Mouse (Mus musculus) MEL (cell line): Measurements from ENCODE around the gene Il27ra. TPM values are rescaled to one million over a fixed set of nuclear protein-coding genes. Genes with fewer than 3 reads are reported as not detected.

ENCODE experiments used
- DNase-seq: peaks from one replicate; pipeline ENCODE4 v3.0.0; 2011; ENCODE audit warnings: low read depth, low spot score
- H3K27ac ChIP-seq: 2 replicates; pipeline ENCODE4 v1.5.1; 2012; ENCODE audit warnings: low read depth, mild to moderate bottlenecking, control low read depth, low read length, moderate library complexity; ENCODE audit not compliant: control insufficient read depth
- H3K27me3 ChIP-seq, 2 experiments: fragments of 150-350 bp in 1 of 2; sonication (generic) in 1 of 2; 2 replicates each; pipeline ENCODE4 v1.6.1; 2012; ENCODE audit warnings: low read length in 2 of 2, mild to moderate bottlenecking in 2 of 2, improper control_type of control experiment in 1 of 2, moderate library complexity in 1 of 2; ENCODE audit not compliant: insufficient read depth in 2 of 2, control insufficient read depth in 1 of 2
- H3K36me3 ChIP-seq, 2 experiments: 2 replicates each; pipeline ENCODE4 v1.6.1; 2012 to 2014; ENCODE audit warnings: low read length in 2 of 2, improper control_type of control experiment in 1 of 2, inconsistent platforms in 1 of 2, mild to moderate bottlenecking in 1 of 2; ENCODE audit not compliant: insufficient read depth in 2 of 2, control insufficient read depth in 1 of 2
- H3K4me1 ChIP-seq, 2 experiments: fragments of 150-350 bp in 1 of 2; sonication (generic) in 1 of 2; 2 replicates each; pipeline ENCODE4 v1.6.1; 2012; ENCODE audit warnings: low read length in 2 of 2, improper control_type of control experiment in 1 of 2, mild to moderate bottlenecking in 1 of 2; ENCODE audit not compliant: insufficient read depth in 2 of 2, control insufficient read depth in 1 of 2
- H3K4me3 ChIP-seq, 2 experiments: fragments of 150-350 bp in 1 of 2; sonication (generic) in 1 of 2; 2 replicates each; pipeline ENCODE4 v1.5.1; 2012; ENCODE audit warnings: low read depth in 2 of 2, low read length in 2 of 2, mild to moderate bottlenecking in 2 of 2, moderate library complexity in 2 of 2, control low read depth in 1 of 2, improper control_type of control experiment in 1 of 2; ENCODE audit not compliant: control insufficient read depth in 1 of 2, insufficient read depth in 1 of 2
- H3K79me2 ChIP-seq: 2 replicates; pipeline ENCODE4 v1.6.1; 2012; ENCODE audit warnings: mild to moderate bottlenecking, low read length, moderate library complexity; ENCODE audit not compliant: control insufficient read depth, poor library complexity, insufficient read depth
- H3K9ac ChIP-seq: 2 replicates; pipeline ENCODE4 v1.6.1; 2012; ENCODE audit warnings: low read depth, mild to moderate bottlenecking, control low read depth, low read length, moderate library complexity; ENCODE audit not compliant: control insufficient read depth, poor library complexity, severe bottlenecking
- H3K9me3 ChIP-seq: fragments of 150-350 bp; sonication (generic); replicated peaks from 2 replicates; pipeline ENCODE4 v1.6.1; 2012; ENCODE audit warnings: mild to moderate bottlenecking, low read length, improper control_type of control experiment, moderate library complexity; ENCODE audit not compliant: insufficient read depth
- CHD1 ChIP-seq: IDR thresholded peaks from 2 replicates; pipeline ENCODE4 v1.6.1; 2012; ENCODE audit warnings: low read depth, mild to moderate bottlenecking, inconsistent platforms, low read length, improper control_type of control experiment
- CHD2 ChIP-seq: IDR thresholded peaks from 2 replicates; pipeline ENCODE4 v1.6.1; 2011; ENCODE audit warnings: low read length, improper control_type of control experiment
- E2F4 ChIP-seq: IDR thresholded peaks from 2 replicates; pipeline ENCODE4 v1.6.1; 2011; ENCODE audit warnings: low read depth, low read length, improper control_type of control experiment, borderline replicate concordance
- ETS1 ChIP-seq: IDR thresholded peaks from 2 replicates; pipeline ENCODE4 v1.6.1; 2012; ENCODE audit warnings: low read depth, mild to moderate bottlenecking, inconsistent platforms, low read length, improper control_type of control experiment, moderate library complexity
- MAX ChIP-seq: IDR thresholded peaks from 2 replicates; pipeline ENCODE4 v1.6.1; 2011; ENCODE audit warnings: low read length, improper control_type of control experiment
- MAZ ChIP-seq: IDR thresholded peaks from 2 replicates; pipeline ENCODE4 v1.6.1; 2012; ENCODE audit warnings: low read depth, mild to moderate bottlenecking, inconsistent platforms, low read length, improper control_type of control experiment
- POLR2A ChIP-seq, 2 experiments: IDR thresholded peaks; 2 replicates each; pipeline ENCODE4 v1.6.1; 2011 to 2012; ENCODE audit warnings: low read length in 2 of 2, mild to moderate bottlenecking in 2 of 2, control low read depth in 1 of 2, improper control_type of control experiment in 1 of 2, low read depth in 1 of 2, moderate library complexity in 1 of 2; ENCODE audit not compliant: control insufficient read depth in 1 of 2, insufficient read depth in 1 of 2, poor library complexity in 1 of 2
- RAD21 ChIP-seq: IDR thresholded peaks from 2 replicates; pipeline ENCODE4 v1.6.1; 2011; ENCODE audit warnings: mild to moderate bottlenecking, low read depth, low read length, improper control_type of control experiment
- TAL1 ChIP-seq: IDR thresholded peaks from 2 replicates; pipeline ENCODE4 v1.6.1; 2012; ENCODE audit warnings: mild to moderate bottlenecking, inconsistent platforms, low read length, moderate library complexity, mixed read lengths
- USF1 ChIP-seq: IDR thresholded peaks from 2 replicates; pipeline ENCODE4 v1.6.1; 2014; ENCODE audit warnings: low read depth, mild to moderate bottlenecking, inconsistent platforms, low read length, improper control_type of control experiment, moderate library complexity
- USF2 ChIP-seq, 2 experiments: IDR thresholded peaks; 2 replicates each; pipeline ENCODE4 v1.6.1; 2011 to 2012; ENCODE audit warnings: improper control_type of control experiment in 2 of 2, low read length in 2 of 2, borderline replicate concordance in 1 of 2, inconsistent platforms in 1 of 2, low read depth in 1 of 2, mild to moderate bottlenecking in 1 of 2; ENCODE audit not compliant: insufficient read depth in 1 of 2
- ZC3H11A ChIP-seq: IDR thresholded peaks from 2 replicates; pipeline ENCODE4 v1.6.1; 2012; ENCODE audit warnings: low read depth, mild to moderate bottlenecking, inconsistent platforms, low read length, improper control_type of control experiment
- ZKSCAN1 ChIP-seq: IDR thresholded peaks from 2 replicates; pipeline ENCODE4 v1.6.1; 2012; ENCODE audit warnings: low read depth, mild to moderate bottlenecking, inconsistent platforms, low read length, improper control_type of control experiment, moderate library complexity
- ZMIZ1 ChIP-seq: IDR thresholded peaks from 2 replicates; pipeline ENCODE4 v1.6.1; 2012; ENCODE audit warnings: low read depth, mild to moderate bottlenecking, inconsistent platforms, low read length, improper control_type of control experiment, moderate library complexity
- ZNF384 ChIP-seq: IDR thresholded peaks from 2 replicates; pipeline ENCODE4 v1.6.1; 2012; ENCODE audit warnings: low read depth, mild to moderate bottlenecking, inconsistent platforms, low read length, improper control_type of control experiment
- polyA plus RNA-seq, 2 experiments: library from polyadenylated mRNA; stranded (reverse) in 1 of 2; unstranded in 1 of 2; fragments of >175 nt in 1 of 2; fragments of >200 nt in 1 of 2; gene quantifications; 2 replicates each; pipeline versions ENCODE4 v1.2.1 to v1.2.4; 2012; ENCODE audit warnings: low replicate concordance in 2 of 2, low read depth in 1 of 2; ENCODE audit not compliant: insufficient read length in 2 of 2, insufficient read depth in 1 of 2, missing spikeins in 1 of 2
- total RNA-seq: library from RNA; depleted of rRNA; stranded (reverse); fragments of 300-350 nt; gene quantifications from 2 replicates; pipeline ENCODE4 v1.2.3, GENCODE M21; 2012

The Il27ra gene
- total and polyA plus RNA-seq, 3 experiments, result 31.8 to 38.5 TPM; not detected in 1

- TF ChIP-seq CHD1, result peak; percentile 81; the same call in 1 of the 2 replicates
- TF ChIP-seq ETS1, result no peak
- peak; percentile 68; the same call in 1 of the 2 replicates for TF ChIP-seq ZNF384
- no peak for TF ChIP-seq CHD2
- TF ChIP-seq ZC3H11A, result no peak
- no peak for TF ChIP-seq E2F4
- Histone ChIP-seq H3K27me3 (no peaks in the 10 kb centered on the region), H3K27ac (peak overlapping the region; percentile 88), H3K79me2 (peaks cover 14% of the 10 kb centered on the region), H3K4me1 (peaks cover 6 to 26% of the 10 kb centered on the region in 2 experiments), H3K36me3 (peaks cover 0 to 28% of the 10 kb centered on the region in 2 experiments; a peak in 2 of 4 replicates), H3K4me3 (peak overlapping the region; percentile 71 to 94), H3K9ac (peak overlapping the region; percentile 92), H3K9me3 (no peaks in the 10 kb centered on the region)
- peak; percentile 37 for DNase-seq
These were observed 23.2 kb upstream of the Il27ra start for GRCm38 (mm10) chr8:84065457-84066072.

- H3K27me3 ChIP-seq, result no peaks in the 10 kb centered on the region
- H3K9me3 ChIP-seq, result no peaks in the 10 kb centered on the region
- H3K9ac ChIP-seq, result peak within 1 kb of the TSS; percentile 92
- peaks cover 14% of the 10 kb centered on the region for H3K79me2 ChIP-seq
- peak within 1 kb of the TSS; percentile 71 to 94 for H3K4me3 ChIP-seq
- TF ChIP-seq MAX (no peak), ZMIZ1 (no peak), ZKSCAN1 (no peak), TAL1 (no peak), POLR2A (IDR thresholded peaks at IDR 0.05; ENCODE audit: control insufficient read depth in 1 of 2, insufficient read depth in 1 of 2, low read depth in 1 of 2, low read length in 2 of 2, poor library complexity in 1 of 2) (no peak), MAZ (no peak), RAD21 (no peak), USF1 (no peak), USF2 (IDR thresholded peaks at IDR 0.05; ENCODE audit: borderline replicate concordance in 1 of 2, insufficient read depth in 1 of 2, low read depth in 1 of 2, low read length in 2 of 2) (no peak)
- TF ChIP-seq, all 39 proteins: peak for 0
- Histone ChIP-seq H3K27ac (peak within 1 kb of the TSS; percentile 93), H3K36me3 (peaks cover 0 to 28% of the 10 kb centered on the region in 2 experiments; a peak in 2 of 4 replicates), H3K4me1 (peaks cover 6 to 26% of the 10 kb centered on the region in 2 experiments)
- no peak for DNase-seq
These were observed 22.6 kb upstream of the Il27ra start, which contains the start of gene Gm10643 for GRCm38 (mm10) chr8:84065037-84065436. Gene Gm10643, minus strand, starts transcription at chr8:84065137.
